Mouse (Mus musculus): ENCODE results near the gene Adamts7.
A peak's percentile ranks its signal among the peaks of the same experiment; 100 is the strongest.

Adamts7 gene

DNA sequence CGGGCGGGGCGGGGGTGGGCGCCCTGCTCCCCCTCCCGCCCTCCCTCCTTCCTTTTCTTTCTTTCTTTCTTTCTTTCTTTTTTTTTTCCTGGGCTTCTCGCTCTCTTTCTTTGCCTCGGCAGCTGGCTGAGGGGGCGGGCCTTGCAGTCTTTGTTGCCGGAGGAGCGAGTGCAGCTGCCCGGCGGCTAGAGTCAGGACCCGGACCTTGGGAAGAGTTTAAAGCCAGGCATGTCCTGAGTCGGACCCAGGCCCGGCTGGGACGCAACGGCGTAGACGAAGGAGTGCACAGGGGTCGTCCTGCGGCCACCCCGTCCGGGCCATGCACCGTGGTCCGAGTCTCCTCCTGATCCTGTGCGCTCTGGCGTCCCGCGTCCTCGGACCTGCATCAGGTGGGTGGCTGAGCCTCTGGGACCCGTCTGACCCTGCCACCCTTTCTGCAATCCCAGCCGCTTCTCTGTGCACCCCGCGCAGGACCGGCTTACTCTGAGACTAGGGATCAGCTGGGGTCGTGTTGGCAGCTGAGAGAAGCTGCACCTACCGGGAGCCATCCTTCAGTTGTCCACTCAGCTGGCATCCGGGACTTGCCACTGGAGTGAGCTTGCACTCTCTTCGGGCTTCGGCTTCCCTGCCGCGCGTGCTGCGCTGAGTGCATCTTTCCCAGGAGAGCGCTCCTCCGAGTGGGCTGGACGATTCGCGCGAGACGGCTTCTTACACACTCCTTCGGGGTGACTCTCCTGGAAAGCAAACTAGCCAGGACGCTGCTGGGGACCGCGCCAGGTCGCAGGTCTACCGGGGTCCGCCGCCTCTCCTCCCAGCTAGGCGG lies at the start of gene Adamts7:
TSS of gene Adamts7 (plus strand) at position 144 of the 823 bp plus-strand sequence.
- DNase-seq (ENCODE audit: low spot score), result peak; percentile 24

DNA sequence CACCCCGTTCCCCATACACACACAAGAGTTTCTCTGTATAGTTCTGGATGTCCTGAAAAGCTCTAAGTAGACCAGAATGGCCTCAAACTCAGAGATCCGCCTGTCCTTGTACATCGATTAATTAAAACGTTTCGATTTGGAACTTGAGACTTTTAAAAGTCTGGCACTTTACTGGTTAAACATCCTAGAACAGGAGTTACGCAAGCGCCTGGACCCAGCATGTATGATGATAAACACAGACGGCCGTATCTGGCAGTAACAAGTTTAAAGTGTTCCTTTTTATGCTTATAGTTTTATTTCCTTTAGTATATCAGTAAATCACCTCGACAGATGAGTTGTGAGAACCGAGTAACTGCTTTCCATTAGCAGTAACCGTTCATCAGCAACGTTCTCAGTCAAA lies 49.7 kb upstream of the Adamts7 start:
- no peak for DNase-seq (ENCODE audit: low spot score)

DNA sequence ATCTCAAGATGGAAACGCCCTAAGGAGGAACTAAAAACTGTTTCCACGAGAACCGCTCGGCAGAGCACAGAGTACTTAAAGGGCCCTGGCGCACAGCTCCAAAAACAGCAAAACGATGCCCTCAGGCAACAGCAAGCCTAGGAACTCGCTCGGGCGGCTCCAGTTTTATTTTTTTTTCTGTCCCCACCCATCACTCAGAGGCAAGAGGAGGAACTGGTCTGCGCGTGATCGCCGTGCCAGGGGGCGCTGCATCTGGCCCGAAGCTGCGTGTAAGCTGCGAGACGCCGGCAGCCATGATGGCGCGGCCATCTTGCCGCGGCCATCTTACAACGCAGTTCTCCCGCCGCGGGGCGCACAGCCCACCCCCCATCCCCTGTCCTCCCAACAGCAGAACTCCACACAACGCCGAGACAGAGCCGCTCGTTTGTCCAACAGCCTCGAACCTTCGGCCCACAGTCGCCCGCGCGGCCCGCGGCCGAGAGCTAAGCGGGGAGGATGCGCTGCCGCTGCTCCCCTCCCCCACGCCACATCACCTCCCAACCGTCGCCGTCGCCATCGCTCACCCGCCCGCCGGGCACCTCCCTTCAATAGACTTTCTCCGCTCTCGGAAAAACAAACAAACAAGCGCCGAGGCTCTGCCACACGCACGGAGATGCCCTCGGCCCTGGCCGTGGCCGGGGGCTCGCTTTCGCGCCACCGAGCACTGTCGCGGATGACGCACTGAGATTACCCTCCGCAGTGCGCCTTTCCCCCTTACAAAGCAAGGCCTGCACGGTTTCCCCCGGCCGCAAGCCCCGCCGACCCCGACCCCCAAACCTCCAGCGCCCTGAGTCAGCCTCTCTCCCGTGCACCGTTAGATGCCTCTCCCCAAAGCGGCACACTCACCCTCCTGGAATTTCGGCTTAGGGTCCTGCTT lies 49.0 kb upstream of the Adamts7 start:
- peak; percentile 79 for DNase-seq (ENCODE audit: low spot score)

DNA sequence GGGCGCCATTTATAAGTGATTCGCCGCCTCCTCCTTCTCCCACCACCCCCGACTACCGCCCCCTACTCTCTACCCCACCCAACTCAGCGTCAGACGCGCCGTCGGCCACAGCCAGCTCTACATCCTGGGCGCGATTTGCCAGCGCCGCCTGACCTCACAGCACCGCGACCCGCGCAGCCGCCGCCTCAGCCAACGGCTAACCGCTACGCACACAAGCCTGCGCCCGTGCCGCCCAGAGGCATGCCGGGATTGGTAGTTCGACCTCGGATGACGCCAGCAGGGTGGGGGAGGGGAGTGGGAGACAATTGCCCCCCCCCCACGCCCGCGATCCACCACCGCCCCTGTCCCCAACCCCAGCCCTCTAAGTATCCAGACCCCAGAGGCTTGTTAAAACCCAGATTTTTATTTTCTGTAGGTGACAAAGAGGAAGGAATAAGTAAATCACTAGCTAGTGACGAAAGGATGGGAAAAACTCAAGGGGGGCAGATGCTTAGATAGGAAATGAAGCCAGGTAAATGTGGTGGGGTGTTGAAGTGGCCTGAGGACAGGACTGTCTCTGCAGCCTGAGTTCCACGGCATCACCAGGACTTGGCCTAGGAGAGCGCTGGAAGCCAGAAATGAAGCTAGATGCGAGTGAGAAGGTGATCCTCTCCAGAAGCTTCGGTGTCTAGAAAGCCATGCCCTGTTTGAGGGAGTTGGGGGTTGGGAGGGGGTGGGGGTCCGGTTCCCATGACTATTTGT lies 48.1 kb upstream of the Adamts7 start, which contains the start of gene Morf4l1:
TSS of gene Morf4l1 (minus strand) at position 208 of the 741 bp plus-strand sequence.
- peak; percentile 95 for DNase-seq (ENCODE audit: low spot score)

DNA sequence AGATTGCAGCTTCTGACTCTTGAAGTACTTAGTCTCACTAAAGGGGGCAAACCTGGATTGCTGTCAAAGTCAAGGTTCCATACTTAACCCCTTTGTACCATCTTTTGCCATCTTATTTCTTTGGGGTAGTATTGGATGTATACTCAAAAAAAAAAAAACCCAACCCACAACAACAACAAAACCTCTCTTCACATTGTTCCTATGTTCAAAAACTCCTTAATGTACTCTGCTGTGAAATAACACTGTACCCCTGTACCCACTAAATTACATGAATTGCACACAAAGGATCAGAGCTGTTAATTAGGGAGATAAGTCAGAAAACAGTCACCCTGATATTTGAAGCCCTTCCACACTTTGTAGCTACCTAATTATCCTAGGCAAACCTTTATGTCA lies 47.6 kb upstream of the Adamts7 start:
- no peak for DNase-seq (ENCODE audit: low spot score)

DNA sequence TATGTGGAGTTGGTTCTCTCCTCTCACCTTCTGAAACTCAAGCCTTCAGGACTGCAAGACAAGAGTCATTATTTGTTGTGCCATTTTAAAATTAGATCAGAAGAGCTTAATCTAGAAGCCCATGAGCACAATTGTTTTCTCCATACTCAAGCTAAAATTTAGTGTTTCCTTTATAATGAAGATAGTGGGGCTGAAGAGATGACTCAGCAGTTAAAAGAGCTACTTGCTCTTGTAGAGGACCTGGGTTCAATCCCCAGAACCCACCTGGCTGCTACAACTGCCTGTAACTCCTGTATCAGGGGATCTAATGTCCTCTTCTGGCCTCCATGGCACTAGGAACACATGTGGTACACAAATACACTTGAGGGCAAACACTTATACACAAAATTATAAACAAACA lies 45.6 kb upstream of the Adamts7 start:
- DNase-seq (ENCODE audit: low spot score), result no peak

DNA sequence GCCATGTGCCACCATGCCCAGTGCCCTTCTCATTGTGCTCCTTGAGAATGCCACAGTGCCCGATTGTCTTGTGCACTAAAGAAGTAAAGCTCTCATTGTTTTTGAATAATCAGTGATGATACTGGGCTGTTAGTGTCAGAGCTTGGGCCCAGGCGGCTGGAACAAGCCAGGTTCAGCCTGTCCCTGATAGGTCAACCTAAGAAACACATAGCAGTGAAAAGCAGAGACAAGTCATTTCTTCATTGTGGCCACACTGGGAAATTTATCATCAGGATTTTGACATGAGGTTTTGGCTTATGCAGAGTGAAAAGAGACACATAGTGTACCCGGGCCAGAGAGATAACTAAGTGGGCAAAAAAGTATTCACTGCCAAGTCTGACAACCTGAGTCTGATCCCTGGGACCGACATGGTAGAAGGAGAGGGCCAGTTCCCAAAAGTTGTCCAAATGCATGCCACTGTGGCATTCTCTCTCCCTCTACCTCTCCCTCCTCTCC lies 40.6 kb upstream of the Adamts7 start:
- DNase-seq (ENCODE audit: low spot score), result no peak

DNA sequence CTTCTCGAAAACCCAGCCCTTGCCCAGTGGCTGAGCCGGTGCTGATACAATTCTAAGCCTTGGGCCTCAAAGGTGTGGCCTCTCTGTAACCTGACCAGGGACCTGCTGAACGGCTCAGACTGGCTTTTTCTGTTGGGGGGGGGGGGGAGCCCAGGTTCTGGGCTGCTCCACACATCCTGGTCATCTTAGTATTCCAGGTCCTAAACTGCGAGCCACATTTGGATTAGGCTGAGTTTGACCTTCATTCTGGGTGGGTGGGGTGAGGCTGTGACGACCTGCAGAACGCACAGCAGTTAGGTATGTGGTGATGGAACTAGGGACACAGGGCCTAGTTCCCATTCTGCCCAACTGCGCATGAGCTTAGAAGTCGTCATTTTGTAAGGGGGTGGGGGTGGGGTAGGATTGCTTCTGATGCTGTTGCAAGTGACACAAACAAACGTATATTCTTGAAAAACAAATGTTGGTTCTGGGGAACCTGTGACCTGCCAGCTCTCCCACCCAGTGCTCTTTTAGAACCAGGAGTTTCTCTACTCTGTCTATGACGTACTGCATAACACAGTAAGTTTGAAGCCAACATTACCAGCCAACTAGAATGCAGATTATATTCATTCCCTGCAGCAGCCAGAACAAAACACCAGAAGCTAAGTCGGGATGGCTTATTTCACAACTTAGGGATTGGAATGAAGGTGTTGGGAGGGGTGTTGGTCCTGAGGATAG lies 38.6 kb upstream of the Adamts7 start:
- no peak for DNase-seq (ENCODE audit: low spot score)

DNA sequence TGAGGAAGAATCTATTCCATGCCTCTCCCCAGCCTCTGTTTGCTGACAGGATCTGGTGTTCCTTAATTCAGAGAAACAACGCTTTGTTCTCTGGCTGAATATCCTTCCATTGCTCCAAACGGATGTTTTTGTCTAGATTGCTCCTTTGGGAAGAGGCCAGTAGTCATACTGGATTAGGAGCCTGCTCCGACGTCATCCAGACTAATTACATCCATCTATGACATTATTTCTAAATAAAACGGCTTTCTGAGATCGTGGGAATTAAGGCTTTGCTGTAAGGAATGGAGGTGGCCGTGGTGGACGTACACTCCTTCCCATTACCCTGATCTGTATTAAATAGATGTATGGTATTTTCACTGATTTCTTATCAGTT lies 38.0 kb upstream of the Adamts7 start:
- DNase-seq (ENCODE audit: low spot score), result no peak

DNA sequence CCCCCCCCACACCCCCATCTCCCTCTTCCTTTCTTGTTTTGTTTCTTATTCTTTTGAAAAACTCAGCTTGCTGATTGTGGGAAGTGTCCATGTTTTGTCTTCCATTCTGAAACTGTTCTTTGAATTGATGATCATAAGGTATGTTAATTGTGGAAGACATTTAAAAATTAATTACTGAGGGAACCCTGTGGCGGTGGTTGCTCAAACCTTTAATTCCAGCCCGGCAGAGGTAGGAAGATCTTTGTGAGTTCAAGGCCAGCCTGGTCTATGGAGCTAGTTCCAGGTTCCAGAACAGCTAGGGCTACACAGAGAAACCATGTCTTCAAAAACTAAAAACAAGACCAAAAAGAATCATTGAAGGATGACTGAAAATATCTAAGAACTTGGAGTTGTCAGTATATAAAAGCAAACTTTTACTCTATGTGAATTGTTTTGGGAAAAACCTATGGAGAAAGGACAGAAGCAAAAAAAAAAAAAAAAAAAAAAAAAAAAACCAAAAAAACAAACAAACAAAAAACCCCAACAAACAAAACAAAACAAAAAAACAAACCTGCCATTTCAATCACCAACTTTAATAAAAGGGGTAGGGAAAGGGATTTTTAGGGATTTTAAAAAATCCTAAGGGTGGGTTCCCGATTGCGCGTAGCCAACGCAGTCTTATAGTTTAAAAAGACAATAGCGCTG lies 37.3 kb upstream of the Adamts7 start:
- DNase-seq (ENCODE audit: low spot score), result no peak

DNA sequence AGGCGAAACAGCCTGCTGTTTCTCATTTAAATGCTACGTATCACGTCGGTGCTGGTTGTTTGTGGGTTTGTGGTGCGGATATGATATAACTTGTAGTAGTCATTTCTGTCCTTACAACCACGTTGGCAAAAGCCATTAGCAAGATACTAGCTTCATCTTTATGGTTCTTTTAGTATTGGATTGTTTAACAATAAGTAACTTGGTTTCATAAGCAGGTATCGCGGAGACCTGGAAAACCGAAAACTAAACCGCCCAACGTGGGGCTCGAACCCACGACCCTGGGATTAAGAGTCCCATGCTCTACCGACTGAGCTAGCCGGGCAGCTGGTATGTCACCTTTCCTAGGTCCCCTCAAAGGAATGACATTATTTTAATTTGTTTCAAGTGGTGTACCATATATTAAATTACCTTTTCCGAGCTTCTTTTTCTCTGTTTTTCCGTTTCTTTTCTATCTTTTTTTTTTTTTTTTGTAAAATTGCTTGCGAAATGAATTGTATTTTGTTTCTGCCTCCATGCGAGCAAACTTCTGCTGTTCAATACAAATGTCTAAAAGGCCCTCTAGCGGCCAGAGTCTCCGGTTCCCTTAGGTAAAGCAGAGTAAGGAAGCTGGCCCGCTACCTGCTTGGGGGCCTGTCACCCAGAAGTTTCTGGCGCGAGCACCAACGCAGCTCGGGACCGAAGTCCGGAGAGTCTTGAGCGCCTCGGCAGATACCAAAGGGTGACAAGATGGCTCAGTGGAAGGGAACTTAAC lies 36.4 kb upstream of the Adamts7 start:
- peak; percentile 52 for DNase-seq (ENCODE audit: low spot score)

DNA sequence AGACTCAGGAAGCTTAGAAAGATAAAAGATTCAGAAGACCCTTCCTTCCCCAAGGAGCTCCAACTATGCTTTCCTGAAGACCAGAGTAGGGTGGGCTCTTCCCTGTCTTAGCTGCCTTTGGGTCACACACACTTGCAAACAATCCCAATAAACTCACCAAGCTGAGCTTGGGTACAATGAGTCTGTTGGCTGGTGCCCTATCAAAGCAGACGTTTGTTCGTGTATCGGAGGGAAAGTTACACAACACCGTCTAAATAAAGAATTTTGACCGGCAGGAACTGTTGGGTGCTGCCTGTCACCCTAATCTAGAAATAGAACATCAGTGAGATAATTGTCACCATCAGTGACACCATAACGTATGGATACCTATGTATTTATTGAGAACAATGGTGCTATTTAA lies 35.7 kb upstream of the Adamts7 start:
- DNase-seq (ENCODE audit: low spot score), result no peak

DNA sequence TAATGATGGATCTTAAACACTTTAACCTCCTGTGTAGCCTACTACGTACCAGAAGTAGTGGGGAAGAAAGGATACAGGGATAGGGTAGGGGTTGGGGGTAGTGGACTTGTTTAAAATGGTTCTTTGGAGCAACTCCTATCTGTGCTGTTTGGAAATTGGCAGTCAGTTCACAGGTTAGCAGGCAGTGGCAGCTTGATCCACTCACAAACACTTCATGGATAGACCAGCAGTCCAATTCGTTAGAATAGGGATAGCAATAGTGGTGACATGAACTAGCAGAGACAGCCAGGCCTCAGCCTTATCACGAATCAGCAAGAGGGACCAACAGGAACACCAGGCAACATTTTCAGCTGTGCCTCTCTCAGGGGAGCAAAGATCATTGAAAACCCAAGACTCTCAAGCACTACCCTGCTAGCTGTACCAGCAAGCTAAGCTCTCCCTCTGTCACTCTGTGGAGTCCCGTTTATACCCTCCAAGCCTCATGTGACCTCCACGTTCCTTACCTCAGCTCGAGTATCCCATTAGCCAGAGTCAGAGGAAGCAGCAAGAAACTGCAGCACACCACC lies 34.1 kb upstream of the Adamts7 start:
- DNase-seq (ENCODE audit: low spot score), result no peak

DNA sequence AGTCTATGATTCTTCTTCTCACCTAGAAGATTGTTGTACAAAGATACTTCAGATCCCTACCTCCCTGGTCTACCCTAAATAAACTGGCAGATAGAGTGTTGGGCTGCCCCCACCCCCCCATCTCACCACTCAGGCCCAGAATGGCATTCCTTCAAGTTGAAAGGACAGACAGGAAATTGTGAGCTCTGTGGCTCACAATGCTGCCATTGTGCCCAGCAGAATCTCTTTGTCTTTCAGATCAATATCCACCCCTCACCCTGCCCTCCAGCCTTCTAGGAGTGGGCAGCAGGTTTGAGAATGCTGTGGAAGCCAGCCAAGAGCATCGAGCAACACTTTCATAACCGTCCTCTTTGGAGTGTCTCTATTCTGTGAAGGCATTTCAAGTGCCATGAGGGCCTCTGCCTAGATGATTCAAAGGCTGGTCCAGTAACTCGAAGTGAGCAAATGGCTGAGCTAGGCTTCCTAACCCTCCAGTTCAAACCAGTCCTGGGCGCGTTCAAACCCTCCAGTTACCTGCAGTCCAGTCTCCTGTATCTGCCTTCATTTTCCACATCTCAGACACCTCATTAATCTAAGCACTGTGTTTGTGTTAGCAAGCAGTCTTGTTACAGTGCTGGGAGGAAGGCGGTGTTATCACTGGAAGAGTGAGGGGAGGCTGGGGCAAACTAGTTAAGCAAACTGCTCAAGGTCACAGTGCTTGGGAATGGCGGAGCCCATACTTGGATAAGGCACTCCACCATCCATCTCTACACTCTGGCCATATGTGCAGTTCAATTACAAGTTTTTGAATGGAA lies 29.1 kb upstream of the Adamts7 start:
- DNase-seq (ENCODE audit: low spot score), result no peak

DNA sequence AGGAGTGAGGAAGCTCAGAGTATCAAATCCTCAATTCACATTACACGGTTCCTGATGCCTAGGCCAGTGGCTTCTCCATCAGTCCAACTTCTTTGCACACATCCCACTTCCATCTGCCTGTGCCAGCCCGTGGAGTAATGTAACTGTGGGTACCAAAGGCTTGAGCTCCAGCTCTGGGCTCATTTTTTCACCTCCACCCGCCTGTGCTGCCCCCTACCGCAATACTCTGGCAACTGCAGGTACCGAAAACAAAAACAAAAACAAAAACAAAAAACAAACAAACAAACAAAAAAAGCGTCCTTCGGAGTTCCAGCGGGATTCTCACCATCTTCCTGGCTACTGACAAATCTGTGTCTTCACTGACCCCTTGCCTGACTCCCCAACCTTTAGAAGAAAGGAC lies 27.4 kb upstream of the Adamts7 start:
- DNase-seq (ENCODE audit: low spot score), result no peak

DNA sequence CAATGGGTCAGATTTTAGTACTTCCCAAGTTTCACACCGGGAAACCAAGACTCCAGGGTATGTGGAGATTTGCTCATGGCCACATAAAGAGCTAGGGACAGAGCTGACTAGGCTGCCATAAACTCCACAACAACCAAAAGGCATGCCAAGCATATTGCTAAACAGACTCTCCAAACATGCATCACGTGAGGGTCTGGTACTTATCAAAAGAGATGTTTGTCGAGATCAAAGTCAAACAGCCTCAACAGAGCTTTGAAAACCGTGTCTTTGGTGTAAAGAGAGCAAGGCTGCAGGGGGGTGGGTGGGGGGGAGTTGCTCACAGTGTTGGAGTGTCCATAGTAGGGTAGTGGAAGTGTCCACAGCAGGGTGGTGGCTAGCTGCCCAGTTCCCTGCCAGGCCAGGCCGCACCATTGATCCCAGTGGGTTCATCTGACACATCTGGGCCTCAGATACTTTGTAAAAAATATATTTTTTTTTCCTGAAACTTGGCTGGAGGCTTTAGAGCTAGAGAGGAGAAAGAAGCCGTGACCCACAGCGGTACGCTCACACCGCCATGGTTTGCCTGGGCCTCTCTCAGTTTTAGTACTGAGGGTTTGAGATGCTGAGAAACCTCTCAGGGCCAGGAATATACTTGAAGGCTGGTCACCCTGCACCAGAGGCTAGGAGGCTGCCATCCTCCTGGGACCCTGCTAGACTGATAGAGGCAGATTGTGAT lies 26.7 kb upstream of the Adamts7 start:
- DNase-seq (ENCODE audit: low spot score), result no peak

DNA sequence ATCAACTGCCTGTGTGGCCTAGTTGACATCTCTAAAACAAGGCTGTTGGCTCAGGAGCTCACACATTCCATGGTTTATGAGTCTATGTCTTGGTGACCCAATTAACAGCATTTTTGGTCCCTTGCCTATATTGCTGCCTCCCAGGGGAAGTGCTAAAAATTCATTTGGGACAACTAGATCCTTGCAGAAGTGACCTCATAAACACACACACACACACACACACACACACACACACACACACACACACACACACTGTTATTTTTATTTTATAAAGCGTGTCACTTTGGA lies 26.2 kb upstream of the Adamts7 start:
- DNase-seq (ENCODE audit: low spot score), result no peak

DNA sequence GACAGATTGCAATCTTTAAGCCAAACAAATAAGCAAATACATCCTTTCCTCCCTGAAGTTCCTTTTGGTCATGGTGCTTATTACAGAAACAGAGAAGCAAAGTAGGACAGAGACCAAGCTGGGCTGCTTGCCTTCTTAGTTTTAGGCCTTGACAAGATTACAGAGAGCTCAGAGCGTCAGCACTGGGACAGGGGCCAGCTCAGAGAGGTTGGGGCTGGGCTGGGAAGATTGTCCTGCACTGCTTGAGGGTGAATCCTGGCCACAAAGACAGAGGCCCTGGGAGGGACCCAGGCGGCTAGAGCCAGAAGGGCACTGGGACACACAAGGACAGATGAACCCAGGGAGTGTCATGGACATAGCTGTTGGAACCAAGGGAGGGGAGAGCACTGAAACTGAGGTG lies 17.1 kb upstream of the Adamts7 start:
- peak; percentile 68 for DNase-seq (ENCODE audit: low spot score)

DNA sequence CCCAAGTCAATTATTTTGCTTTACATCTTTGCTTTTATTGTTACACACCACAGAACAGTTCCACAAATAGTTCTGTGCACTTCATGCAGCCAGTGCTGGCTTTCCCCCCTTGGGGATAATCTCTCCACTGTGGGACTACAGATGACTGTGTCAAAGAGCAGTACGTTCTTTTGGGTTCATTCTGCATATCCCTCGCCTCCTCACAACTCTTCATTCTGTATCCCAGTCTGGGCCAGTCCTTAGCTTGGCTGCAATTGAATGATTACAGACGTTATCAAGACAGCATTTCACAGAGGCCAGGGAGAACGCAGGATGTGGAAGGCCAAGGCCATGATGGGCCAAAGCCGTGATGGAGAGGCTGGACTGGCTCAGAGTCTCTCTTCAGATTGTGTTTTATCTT lies 16.0 kb upstream of the Adamts7 start:
- DNase-seq (ENCODE audit: low spot score), result no peak
